Mouse (Mus musculus) embryonic facial prominence, embryonic 13.5 days (tissue): ENCODE measurements around the gene Prtn3. TPM values are rescaled to one million over a fixed set of nuclear protein-coding genes. Genes with fewer than 3 reads are reported as not detected.

ENCODE experiments used
- ATAC-seq: fragments of 200-750 bp; cut with Nextera tagmentation; 2 replicates; pipeline ENCODE4 v1.8.0; 2017; ENCODE audit warnings: low read depth; ENCODE audit not compliant: insufficient number of reproducible peaks, insufficient read depth, low FRiP score, low TSS enrichment
- H3K27ac ChIP-seq: fragments of 300-500 bp; sonication (generic); 2 replicates; pipeline ENCODE4 v1.5.1; 2015; ENCODE audit warnings: moderate library complexity, mild to moderate bottlenecking, inconsistent platforms
- H3K27me3 ChIP-seq: fragments of 300-500 bp; sonication (generic); 2 replicates; pipeline ENCODE4 v1.6.1; 2015; ENCODE audit warnings: mild to moderate bottlenecking, inconsistent platforms
- H3K36me3 ChIP-seq: fragments of 300-500 bp; sonication (generic); 2 replicates; pipeline ENCODE4 v1.6.1; 2015; ENCODE audit warnings: mild to moderate bottlenecking, inconsistent platforms
- H3K4me1 ChIP-seq: fragments of 300-500 bp; sonication (generic); 2 replicates; pipeline ENCODE4 v1.6.1; 2015; ENCODE audit warnings: inconsistent platforms
- H3K4me2 ChIP-seq: fragments of 300-500 bp; sonication (generic); 2 replicates; pipeline ENCODE4 v1.6.1; 2015; ENCODE audit warnings: moderate library complexity, mild to moderate bottlenecking, inconsistent platforms
- H3K4me3 ChIP-seq: fragments of 300-500 bp; sonication (generic); 2 replicates; pipeline ENCODE4 v1.5.1; 2015; ENCODE audit warnings: mild to moderate bottlenecking, inconsistent platforms
- H3K9ac ChIP-seq: fragments of 300-500 bp; sonication (generic); 2 replicates; pipeline ENCODE4 v1.6.1; 2015; ENCODE audit warnings: mild to moderate bottlenecking, inconsistent platforms
- H3K9me3 ChIP-seq: fragments of 300-500 bp; sonication (generic); 2 replicates; pipeline ENCODE4 v1.6.1; 2016; ENCODE audit warnings: inconsistent platforms
- WGBS: fragments of 180-500 bp; shearing (Covaris S2); methylation state at CpG from one replicate; pipeline ENCODE4 v1.1.7; 2015; ENCODE audit warnings: mixed read lengths; 5-methylcytosine and 5-hydroxymethylcytosine counted together
- polyA plus RNA-seq: library from polyadenylated mRNA; unstranded; fragments of >200 nt; fragmentation: Nextera tagmentation; extraction: Ambion mirVana; gene quantifications from 2 replicates; pipeline ENCODE4 v1.2.1, GENCODE M21; 2015

Gene Prtn3
- polyA plus RNA-seq, 1 experiment from 2014 or later = 8.5 TPM

DNA sequence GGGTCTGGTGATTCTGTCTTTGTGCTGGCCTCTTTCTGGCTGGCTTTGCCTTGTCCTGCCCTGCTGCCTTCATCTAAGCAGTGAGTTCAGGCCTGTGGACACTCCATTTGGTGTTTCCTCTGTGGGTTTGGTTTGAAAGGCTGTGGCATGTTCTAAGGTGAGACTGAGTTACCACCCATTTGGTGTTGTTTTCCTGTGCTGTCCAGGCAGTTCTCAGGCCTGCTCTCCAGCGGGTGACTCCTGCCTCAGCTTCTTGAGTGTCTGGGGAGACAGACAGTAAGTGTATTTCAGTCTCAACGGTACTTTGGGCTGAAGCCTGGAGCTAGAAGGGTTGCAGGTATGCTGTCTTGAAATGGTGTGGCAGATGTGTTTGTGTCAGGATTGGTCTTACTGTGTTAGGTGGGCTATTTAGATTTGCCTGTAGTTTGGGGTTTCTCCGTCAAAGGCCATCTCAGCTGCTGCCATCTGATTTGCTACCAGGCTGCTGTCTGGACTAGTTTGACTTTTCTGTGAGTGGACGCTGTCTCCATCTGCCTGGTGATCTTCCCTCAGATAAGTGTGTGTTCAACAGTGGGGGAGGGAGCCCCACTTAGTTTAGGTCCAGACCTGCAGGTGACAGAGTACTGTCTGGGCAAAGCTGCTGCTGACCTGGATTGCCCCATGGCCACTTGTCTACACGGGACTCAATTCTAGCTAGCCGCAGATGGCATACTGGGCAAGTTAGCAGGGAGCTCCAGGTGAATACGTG is 17.4 kb upstream of the Prtn3 start:
- H3K36me3 ChIP-seq = peaks cover 56% of the 10 kb centered on the region
- H3K9me3 ChIP-seq = no peaks in the 10 kb centered on the region
- H3K27me3 ChIP-seq = no peaks in the 10 kb centered on the region
- H3K9ac ChIP-seq = peak overlapping the region; percentile 99
- peak overlapping the region; percentile 99 for H3K4me2 ChIP-seq
- peaks cover 60% of the 10 kb centered on the region for H3K4me1 ChIP-seq
- 47% methylated on average over 7 of the region's 7 CpGs for WGBS
- peak overlapping the region; percentile 100 for H3K27ac ChIP-seq
- ATAC-seq = no peak
- H3K4me3 ChIP-seq = peak overlapping the region; percentile 99

DNA sequence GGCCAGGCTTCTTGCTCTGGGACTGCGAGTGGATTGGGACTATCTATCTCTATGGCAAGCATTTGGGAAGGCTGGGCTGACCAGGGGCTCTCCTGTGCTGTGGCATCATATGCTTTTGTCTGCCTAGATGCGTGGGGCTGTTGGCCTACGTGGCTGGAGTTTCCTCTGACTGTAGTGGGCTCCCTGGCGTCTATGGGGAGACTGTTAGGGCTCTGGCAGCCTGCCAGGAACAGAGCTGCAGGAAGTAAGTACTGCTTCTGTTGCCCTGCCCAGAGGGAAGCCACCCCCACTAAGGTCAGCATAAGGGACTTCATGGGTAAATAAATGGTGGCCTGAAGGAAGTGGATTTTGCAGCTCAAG is 16.8 kb upstream of the Prtn3 start:
- Histone ChIP-seq H3K36me3 (peaks cover 62% of the 10 kb centered on the region), H3K4me2 (peak overlapping the region; percentile 99), H3K9me3 (no peaks in the 10 kb centered on the region), H3K4me1 (peaks cover 56% of the 10 kb centered on the region), H3K27me3 (no peaks in the 10 kb centered on the region), H3K4me3 (peak overlapping the region; percentile 99), H3K9ac (peak overlapping the region; percentile 99), H3K27ac (peak overlapping the region; percentile 71)
- ATAC-seq = no peak
- 18% methylated on average over 4 of the region's 4 CpGs for WGBS

DNA sequence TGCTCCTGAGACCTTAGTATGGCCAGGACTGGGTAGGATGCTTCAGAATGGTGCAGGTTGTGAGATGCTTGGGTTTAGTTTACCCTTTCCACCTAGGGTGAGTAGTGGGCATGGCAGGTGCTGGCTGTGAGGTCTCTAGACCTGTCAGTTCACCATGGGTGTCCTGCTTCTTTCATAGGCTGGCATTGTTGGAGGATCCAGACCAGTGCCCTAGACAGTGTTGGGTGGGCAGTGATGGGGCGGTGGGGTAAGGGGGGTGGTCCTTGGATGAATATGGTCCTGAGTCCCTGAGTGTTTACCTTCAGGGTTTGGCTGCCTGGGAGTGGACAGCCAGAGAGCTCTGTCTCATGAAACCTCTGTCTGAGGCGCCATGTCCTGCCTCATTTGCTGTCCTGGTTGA is 16.4 kb upstream of the Prtn3 start:
- H3K36me3 ChIP-seq = peaks cover 66% of the 10 kb centered on the region
- no peaks in the 10 kb centered on the region for H3K27me3 ChIP-seq
- ATAC-seq = no peak
- peak overlapping the region; percentile 71 for H3K27ac ChIP-seq
- peak overlapping the region; percentile 99 for H3K4me2 ChIP-seq
- H3K9ac ChIP-seq = peak overlapping the region; percentile 99
- WGBS = 88% methylated on average over 2 of the region's 2 CpGs
- peak overlapping the region; percentile 99 for H3K4me3 ChIP-seq
- peaks cover 55% of the 10 kb centered on the region for H3K4me1 ChIP-seq
- H3K9me3 ChIP-seq = no peaks in the 10 kb centered on the region

DNA sequence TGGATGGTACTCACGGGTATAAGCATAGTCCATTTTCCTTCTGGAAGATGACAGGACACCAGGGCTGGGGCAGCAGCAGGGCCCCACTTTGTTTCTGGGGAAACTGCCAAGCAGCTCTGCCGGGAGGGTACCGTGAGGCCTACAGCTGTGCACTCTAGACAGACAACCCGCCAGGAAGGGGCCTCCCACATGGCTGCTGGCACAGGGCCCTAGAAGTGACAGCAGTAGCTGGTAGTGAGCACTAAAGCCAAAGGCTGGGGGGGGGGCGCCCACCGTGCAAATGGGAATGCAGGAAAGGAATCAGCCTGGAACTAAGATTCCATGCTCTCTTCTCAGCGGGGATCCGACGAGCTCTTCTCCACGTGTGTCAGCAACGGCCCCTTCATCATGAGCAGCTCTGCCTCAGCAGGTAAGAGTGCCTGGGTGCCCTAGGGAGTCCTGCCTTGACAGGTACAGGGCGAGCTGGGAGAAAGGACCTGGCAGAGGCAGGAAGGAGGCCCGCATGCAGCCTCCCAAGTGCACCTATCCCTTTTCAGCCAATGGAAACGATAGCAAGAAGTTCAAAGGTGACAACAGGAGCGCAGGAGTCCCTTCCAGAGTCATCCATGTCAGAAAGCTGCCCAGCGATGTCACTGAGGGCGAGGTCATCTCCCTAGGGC is 15.7 kb upstream of the Prtn3 start:
- Histone ChIP-seq H3K36me3 (peaks cover 73% of the 10 kb centered on the region), H3K9ac (peak overlapping the region; percentile 99), H3K27me3 (no peaks in the 10 kb centered on the region), H3K4me3 (peak overlapping the region; percentile 99), H3K4me1 (peaks cover 52% of the 10 kb centered on the region), H3K9me3 (no peaks in the 10 kb centered on the region), H3K4me2 (peak overlapping the region; percentile 99), H3K27ac (peak overlapping the region; percentile 71)
- 47% methylated on average over 17 of the region's 17 CpGs for WGBS
- no peak for ATAC-seq

DNA sequence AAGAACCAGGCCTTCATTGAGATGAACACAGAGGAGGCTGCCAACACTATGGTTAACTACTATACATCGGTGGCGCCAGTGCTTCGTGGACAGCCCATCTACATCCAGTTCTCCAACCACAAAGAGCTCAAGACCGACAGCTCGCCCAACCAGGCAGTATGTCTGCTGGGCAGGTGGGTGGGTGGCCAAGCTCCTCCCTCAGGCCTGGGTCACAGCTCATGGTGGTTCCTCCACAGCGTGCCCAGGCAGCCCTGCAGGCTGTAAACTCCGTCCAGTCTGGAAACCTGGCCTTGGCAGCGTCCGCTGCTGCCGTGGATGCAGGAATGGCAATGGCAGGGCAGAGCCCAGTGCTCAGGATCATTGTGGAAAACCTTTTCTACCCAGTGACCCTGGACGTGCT is 15.2 kb upstream of the Prtn3 start:
- Histone ChIP-seq H3K9me3 (no peaks in the 10 kb centered on the region), H3K4me3 (no peak overlapping the region), H3K9ac (no peak overlapping the region; the same call in 1 of the 2 replicates), H3K4me2 (peak overlapping the region; percentile 99; the same call in 1 of the 2 replicates), H3K27ac (peak overlapping the region; percentile 66; the same call in 1 of the 2 replicates), H3K27me3 (no peaks in the 10 kb centered on the region), H3K36me3 (peaks cover 77% of the 10 kb centered on the region), H3K4me1 (peaks cover 52% of the 10 kb centered on the region)
- WGBS = 85% methylated on average over 11 of the region's 11 CpGs
- no peak for ATAC-seq

DNA sequence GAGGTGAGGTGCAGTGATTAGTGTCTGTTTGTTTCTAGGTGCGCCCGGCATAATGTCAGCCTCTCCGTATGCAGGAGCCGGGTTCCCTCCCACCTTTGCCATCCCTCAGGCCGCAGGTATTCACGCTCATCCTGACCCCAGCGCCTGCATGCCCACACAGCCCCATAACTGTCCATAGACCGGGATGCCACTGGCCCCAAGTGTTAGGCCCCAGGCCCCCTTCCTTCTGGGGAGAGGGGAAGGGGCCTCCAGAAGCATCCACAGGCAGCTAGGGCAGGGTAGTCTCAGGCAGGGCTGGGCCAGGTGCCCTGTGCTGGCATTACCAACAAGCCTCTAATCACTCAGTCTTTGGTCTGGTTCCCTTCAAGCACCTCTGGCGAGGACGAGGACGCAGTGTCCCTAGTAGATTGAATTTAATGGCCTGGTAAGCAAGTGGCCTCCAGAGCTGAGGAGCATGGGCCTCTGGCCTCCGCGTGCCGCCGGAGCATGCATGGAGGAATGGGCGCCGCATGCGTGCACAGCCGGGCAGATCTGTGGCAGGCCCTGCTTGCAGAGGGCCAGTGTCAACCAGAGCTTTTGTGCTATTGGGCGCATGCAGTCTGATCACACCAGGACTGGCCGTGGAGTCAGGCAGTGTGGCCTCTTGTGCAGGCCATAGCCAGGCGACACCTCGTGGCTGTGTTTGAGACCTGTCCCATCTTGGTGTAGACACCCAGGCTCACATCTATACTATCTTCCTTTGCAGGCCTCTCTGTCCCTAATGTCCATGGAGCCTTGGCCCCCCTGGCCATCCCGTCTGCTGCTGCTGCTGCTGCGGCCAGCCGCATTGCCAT is 14.0 kb upstream of the Prtn3 start:
- H3K4me1 ChIP-seq = peaks cover 52% of the 10 kb centered on the region
- ATAC-seq = no peak
- 88% methylated on average over 26 of the region's 26 CpGs for WGBS
- H3K9ac ChIP-seq = no peak overlapping the region
- H3K9me3 ChIP-seq = no peaks in the 10 kb centered on the region
- H3K36me3 ChIP-seq = peaks cover 87% of the 10 kb centered on the region
- no peak overlapping the region for H3K4me3 ChIP-seq
- 0 out of 2 replicates have a peak overlapping the region, but pooled peaks have one; percentile 5 for H3K4me2 ChIP-seq
- H3K27me3 ChIP-seq = no peaks in the 10 kb centered on the region
- H3K27ac ChIP-seq = 0 out of 2 replicates have a peak overlapping the region, but pooled peaks have one; percentile 23

DNA sequence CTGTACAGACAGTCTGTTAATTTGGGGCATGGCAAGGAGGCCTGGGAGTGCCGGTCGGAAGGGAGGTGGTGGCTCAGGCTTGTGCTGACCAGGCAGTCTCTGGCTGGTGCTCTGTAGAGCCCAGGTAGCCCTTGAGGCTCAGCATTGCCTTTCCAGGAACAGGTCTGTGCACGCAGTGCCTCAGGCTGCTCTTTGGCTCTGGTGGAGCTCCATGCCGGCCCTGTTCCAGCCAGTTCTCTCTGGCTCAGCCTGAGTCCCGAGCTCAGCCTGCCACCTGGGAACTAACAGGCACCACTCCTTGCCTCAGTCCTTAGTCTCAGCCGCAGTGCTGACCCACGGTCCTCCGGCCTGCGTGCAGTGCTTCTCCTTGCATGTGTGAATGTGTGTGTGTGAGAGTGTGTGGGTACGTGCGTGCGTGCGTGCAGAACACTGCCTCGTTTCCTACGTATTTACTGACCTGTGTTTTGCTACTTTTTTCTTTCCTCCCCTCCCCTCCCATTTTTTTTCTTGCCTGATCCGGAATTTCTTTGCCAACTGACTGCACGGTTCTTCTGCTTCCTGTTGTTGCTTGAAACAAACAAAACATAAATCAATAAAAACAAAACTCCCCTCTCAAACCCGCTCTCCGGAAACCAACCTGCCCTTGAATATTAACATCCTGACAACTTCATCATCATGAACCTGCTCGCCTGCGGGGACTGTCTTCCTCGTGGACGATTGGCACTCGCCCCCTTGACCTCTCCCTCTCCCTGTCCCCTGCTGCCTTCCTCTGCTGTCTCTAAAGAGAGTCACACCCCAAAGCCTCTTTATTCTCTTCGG is 12.8 kb upstream of the Prtn3 start:
- Histone ChIP-seq H3K4me1 (peaks cover 52% of the 10 kb centered on the region), H3K36me3 (peaks cover 96% of the 10 kb centered on the region), H3K4me2 (0 out of 2 replicates have a peak overlapping the region, but pooled peaks have one; percentile 5), H3K27ac (peak overlapping the region; percentile 12; the same call in 1 of the 2 replicates), H3K9ac (no peak overlapping the region), H3K9me3 (no peaks in the 10 kb centered on the region), H3K27me3 (no peaks in the 10 kb centered on the region), H3K4me3 (no peak overlapping the region; the same call in 1 of the 2 replicates)
- ATAC-seq = no peak
- WGBS = 75% methylated on average over 25 of the region's 25 CpGs

DNA sequence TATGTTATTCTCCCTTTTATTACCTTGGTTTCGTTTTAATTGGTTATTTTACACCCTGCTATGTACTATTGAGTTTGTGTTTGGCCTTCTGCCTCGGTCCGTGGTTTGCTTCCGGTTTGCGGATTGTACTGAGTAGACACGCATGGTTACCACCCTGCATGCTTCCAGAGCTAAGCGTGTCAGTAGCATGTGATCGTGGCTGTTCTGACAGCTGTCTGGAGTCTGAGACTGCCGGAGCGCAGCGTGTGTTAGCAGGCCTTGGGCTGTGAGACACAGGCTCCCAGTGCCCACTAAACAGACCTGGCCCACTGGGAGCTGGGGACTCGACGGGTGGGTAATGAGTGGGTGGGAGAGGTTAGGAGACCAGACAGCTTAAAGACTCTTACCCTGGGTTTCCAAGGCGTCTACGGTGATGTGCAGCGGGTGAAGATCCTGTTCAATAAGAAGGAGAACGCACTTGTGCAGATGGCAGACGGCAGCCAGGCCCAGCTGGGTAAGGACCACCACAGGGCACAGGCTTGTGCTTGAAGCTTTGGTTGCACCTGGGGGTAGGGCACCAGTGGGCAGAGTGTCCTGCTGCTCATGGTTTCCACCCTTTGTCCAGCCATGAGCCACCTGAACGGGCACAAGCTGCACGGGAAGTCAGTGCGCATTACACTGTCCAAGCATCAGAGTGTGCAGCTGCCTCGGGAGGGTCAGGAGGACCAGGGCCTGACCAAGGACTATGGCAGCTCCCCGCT is 12.1 kb upstream of the Prtn3 start:
- H3K4me3 ChIP-seq = no peak overlapping the region
- no peak for ATAC-seq
- H3K9me3 ChIP-seq = no peaks in the 10 kb centered on the region
- peaks cover 44% of the 10 kb centered on the region for H3K4me1 ChIP-seq
- H3K27me3 ChIP-seq = no peaks in the 10 kb centered on the region
- H3K27ac ChIP-seq = peak overlapping the region; percentile 12; the same call in 1 of the 2 replicates
- whole genome bisulfite sequencing = 84% methylated on average over 23 of the region's 23 CpGs
- 0 out of 2 replicates have a peak overlapping the region, but pooled peaks have one; percentile 40 for H3K9ac ChIP-seq
- H3K36me3 ChIP-seq = peaks cover 96% of the 10 kb centered on the region
- no peak overlapping the region for H3K4me2 ChIP-seq

DNA sequence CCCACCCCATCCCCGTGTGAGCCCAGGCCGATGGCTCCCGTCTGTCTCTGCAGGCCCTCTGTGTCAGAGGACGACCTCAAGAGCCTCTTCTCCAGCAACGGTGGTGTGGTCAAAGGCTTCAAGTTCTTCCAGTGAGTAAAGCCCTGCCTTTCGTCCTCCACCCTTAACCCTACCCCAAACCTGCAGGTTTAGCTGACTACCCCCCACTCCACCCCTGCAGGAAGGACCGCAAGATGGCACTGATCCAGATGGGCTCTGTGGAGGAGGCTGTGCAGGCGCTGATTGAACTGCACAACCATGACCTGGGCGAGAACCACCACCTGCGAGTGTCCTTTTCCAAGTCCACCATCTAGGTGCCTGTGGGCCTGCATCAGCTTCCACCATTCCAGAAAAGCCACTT is 11.4 kb upstream of the Prtn3 start:
- ATAC-seq = no peak
- Histone ChIP-seq H3K27ac (peak overlapping the region; percentile 12; the same call in 1 of the 2 replicates), H3K4me1 (peaks cover 37% of the 10 kb centered on the region), H3K9me3 (no peaks in the 10 kb centered on the region), H3K36me3 (peaks cover 91% of the 10 kb centered on the region), H3K4me3 (no peak overlapping the region), H3K4me2 (no peak overlapping the region), H3K27me3 (no peaks in the 10 kb centered on the region), H3K9ac (0 out of 2 replicates have a peak overlapping the region, but pooled peaks have one; percentile 40)
- 62% methylated on average over 10 of the region's 10 CpGs for WGBS
